7 mouse cellular contexts compared by ENCODE assay signal in genomic region chr10:80509412-80510272, GRCm38 (mm10). TPM values are rescaled to one million over a fixed set of nuclear protein-coding genes. Genes with fewer than 3 reads are reported as not detected.
A peak's percentile ranks its signal among the peaks of the same experiment; 100 is the strongest.
DNase-seq lines count a peak whose midpoint lies in the region; ATAC-seq lines count a peak whose summit lies in the region.

No protein-coding gene starts in this region.

- no peak overlapping the region for H3K27ac ChIP-seq in embryonic facial prominence, embryonic 12.5 days
- H3K27ac ChIP-seq in limb, embryonic 13.5 days, result no peak overlapping the region
- no peak overlapping the region for H3K27ac ChIP-seq in midbrain, embryonic 15.5 days

- peak overlapping the region; percentile 48 for H3K4me2 ChIP-seq in embryonic facial prominence, embryonic 12.5 days (replicated peaks)
- H3K4me2 ChIP-seq in limb, embryonic 13.5 days (replicated peaks), result peak overlapping the region; percentile 63
- peak overlapping the region; percentile 40 for H3K4me2 ChIP-seq in midbrain, embryonic 15.5 days

- H3K9ac ChIP-seq in embryonic facial prominence, embryonic 12.5 days, result no peak overlapping the region
- H3K9ac ChIP-seq in limb, embryonic 13.5 days, result no peak overlapping the region
- H3K9ac ChIP-seq in midbrain, embryonic 15.5 days, result no peak overlapping the region

- peak; percentile 89 for DNase-seq in adrenal gland, postnatal 14 days
- peak; percentile 74 for DNase-seq in heart, adult 8-10 months (ENCODE audit: low spot score)
- DNase-seq in kidney, adult 8-10 months, result peak; percentile 59 to 87
- peak; percentile 62 to 88 for DNase-seq in spleen, adult 18-20 months

- 0 out of 2 replicates have a peak, but pooled peaks have one; percentile 39 for ATAC-seq in embryonic facial prominence, embryonic 12.5 days (ENCODE audit: insufficient number of reproducible peaks, insufficient read depth, low FRiP score, low TSS enrichment)
- ATAC-seq in limb, embryonic 13.5 days (ENCODE audit: low FRiP score, low read depth), result peak; percentile 42; the same call in 1 of the 2 replicates
- ATAC-seq in midbrain, embryonic 15.5 days (replicated peaks), result peak; percentile 50

- 8% methylated on average over 20 of the region's 20 CpGs for WGBS in embryonic facial prominence, embryonic 12.5 days
- 9% methylated on average over 20 of the region's 20 CpGs for WGBS in limb, embryonic 13.5 days
- WGBS in midbrain, embryonic 15.5 days, result 8% methylated on average over 20 of the region's 20 CpGs

- H3K4me1 ChIP-seq in embryonic facial prominence, embryonic 12.5 days, result peaks cover 3% of the 10 kb centered on the region; the same call in 1 of the 2 replicates
- H3K4me1 ChIP-seq in limb, embryonic 13.5 days, result peaks cover 13% of the 10 kb centered on the region; the same call in 1 of the 2 replicates
- peaks cover 12% of the 10 kb centered on the region for H3K4me1 ChIP-seq in midbrain, embryonic 15.5 days

- peaks cover 74% of the 10 kb centered on the region for H3K27me3 ChIP-seq in embryonic facial prominence, embryonic 12.5 days
- peaks cover 91% of the 10 kb centered on the region for H3K27me3 ChIP-seq in limb, embryonic 13.5 days
- H3K27me3 ChIP-seq in midbrain, embryonic 15.5 days (replicated peaks), result peaks cover 36% of the 10 kb centered on the region

- H3K9me3 ChIP-seq in embryonic facial prominence, embryonic 12.5 days, result no peaks in the 10 kb centered on the region
- H3K9me3 ChIP-seq in limb, embryonic 13.5 days, result no peaks in the 10 kb centered on the region
- H3K9me3 ChIP-seq in midbrain, embryonic 15.5 days, result no peaks in the 10 kb centered on the region

- H3K36me3 ChIP-seq in embryonic facial prominence, embryonic 12.5 days, result no peaks in the 10 kb centered on the region
- H3K36me3 ChIP-seq in limb, embryonic 13.5 days, result no peaks in the 10 kb centered on the region
- H3K36me3 ChIP-seq in midbrain, embryonic 15.5 days (replicated peaks), result no peaks in the 10 kb centered on the region

- H3K4me3 ChIP-seq in embryonic facial prominence, embryonic 12.5 days, result peak overlapping the region; percentile 27
- peak overlapping the region; percentile 32 for H3K4me3 ChIP-seq in limb, embryonic 13.5 days
- H3K4me3 ChIP-seq in midbrain, embryonic 15.5 days, result peak overlapping the region; percentile 15; the same call in 1 of the 2 replicates

RNA-seq across cellular contexts. Expression of gene Onecut3, which starts 15.0 kb away (rescaled TPM):
- total RNA-seq in adrenal gland, postnatal 14 days (2021), result not detected in 2 replicates
- polyA plus RNA-seq in embryonic facial prominence, embryonic 12.5 days (2016; fragmentation: Nextera tagmentation; extraction: Ambion mirVana), result 0.10 and 0.13 TPM in 2 replicates
- under 1 TPM in 1 of 4 experiments, not detected in 3; 0.09 TPM for total RNA-seq in heart, adult 8-10 months (2022)
- not detected in 2 replicates for polyA plus RNA-seq in limb, embryonic 13.5 days (2015; fragmentation: Nextera tagmentation; extraction: Ambion mirVana)
- 1.9 and 2.6 TPM in 2 replicates for polyA plus RNA-seq in midbrain, embryonic 15.5 days (2015; fragmentation: Nextera tagmentation; extraction: Ambion mirVana)

RNA-seq across cellular contexts. Expression of gene Atp8b3, which starts 29.3 kb away (rescaled TPM):
- 0.19 TPM in 2 replicates for total RNA-seq in adrenal gland, postnatal 14 days (2021)
- 0.19 and 0.23 TPM in 2 replicates for polyA plus RNA-seq in embryonic facial prominence, embryonic 12.5 days (2016; fragmentation: Nextera tagmentation; extraction: Ambion mirVana)
- total RNA-seq in heart, adult 8-10 months (2022), result not detected
- 0.29 and 0.33 TPM in 2 replicates for polyA plus RNA-seq in limb, embryonic 13.5 days (2015; fragmentation: Nextera tagmentation; extraction: Ambion mirVana)
- polyA plus RNA-seq in midbrain, embryonic 15.5 days (2015; fragmentation: Nextera tagmentation; extraction: Ambion mirVana), result 0.90 and 1.2 TPM in 2 replicates

RNA-seq across cellular contexts. Expression of gene Rexo1, which starts 51.7 kb away (rescaled TPM):
- 40.9 and 46.4 TPM in 2 replicates for total RNA-seq in adrenal gland, postnatal 14 days (2021)
- polyA plus RNA-seq in embryonic facial prominence, embryonic 12.5 days (2016; fragmentation: Nextera tagmentation; extraction: Ambion mirVana), result 32.9 and 33.1 TPM in 2 replicates
- 10 to 100 TPM; 10.7 to 15.0 (median 12.2) TPM for total RNA-seq in heart, adult 8-10 months (2022)
- 28.3 and 28.7 TPM in 2 replicates for polyA plus RNA-seq in limb, embryonic 13.5 days (2015; fragmentation: Nextera tagmentation; extraction: Ambion mirVana)
- polyA plus RNA-seq in midbrain, embryonic 15.5 days (2015; fragmentation: Nextera tagmentation; extraction: Ambion mirVana), result 33.9 and 35.0 TPM in 2 replicates
